Mouse (Mus musculus) bone marrow macrophage, adult 2 months (primary cell): ENCODE measurements around the gene Vipr1. TPM values are rescaled to one million over a fixed set of nuclear protein-coding genes. Genes with fewer than 3 reads are reported as not detected.

Experiments used
- H3K27ac ChIP-seq: 2 replicates; pipeline ENCODE4 v1.5.1; 2012; ENCODE audit warnings: low read depth, low read length; ENCODE audit not compliant: insufficient read depth
- H3K4me1 ChIP-seq: 2 replicates; pipeline ENCODE4 v1.6.1; 2012; ENCODE audit warnings: low read length; ENCODE audit not compliant: control insufficient read depth, insufficient read depth
- H3K4me3 ChIP-seq: 2 replicates; pipeline ENCODE4 v1.5.1; 2012; ENCODE audit warnings: mild to moderate bottlenecking, low read length, moderate library complexity; ENCODE audit not compliant: insufficient read depth
- CTCF ChIP-seq: IDR thresholded peaks from 2 replicates; pipeline ENCODE4 v1.5.1; 2012; ENCODE audit warnings: low read depth, mild to moderate bottlenecking, low read length, moderate library complexity
- POLR2A ChIP-seq: IDR thresholded peaks from 2 replicates; pipeline ENCODE4 v1.6.1; 2012; ENCODE audit warnings: mild to moderate bottlenecking, low read depth, low read length, borderline replicate concordance
- polyA plus RNA-seq: library from polyadenylated mRNA; stranded (reverse); fragments of >200 nt; gene quantifications from 2 replicates; pipeline ENCODE4 v1.2.4, GENCODE M21; 2012; ENCODE audit not compliant: missing spikeins, insufficient read depth, insufficient read length

The Vipr1 gene
- polyA plus RNA-seq, 1 experiment: 4.1 TPM

DNA sequence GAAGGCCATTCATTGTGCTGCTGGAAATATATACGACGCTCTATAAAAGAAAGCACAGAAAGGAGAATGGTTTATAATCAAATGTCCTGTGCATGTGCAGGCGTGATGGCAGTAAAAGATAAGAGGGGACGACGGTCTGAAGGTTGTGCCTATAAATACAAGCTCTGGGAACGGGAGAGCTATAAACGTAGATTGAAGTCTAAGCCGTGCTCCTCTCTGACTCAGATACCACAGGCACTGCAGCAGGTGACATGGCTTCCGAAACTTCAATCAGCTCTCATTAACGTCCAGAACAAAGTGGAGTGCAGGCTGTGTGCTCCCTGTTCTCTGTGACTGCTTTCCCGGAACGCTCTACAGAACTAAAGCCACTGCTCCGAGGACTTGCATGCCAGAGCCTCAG is 14.6 kb downstream of the Vipr1 start:
- TF ChIP-seq POLR2A (no peak), CTCF (no peak)
- no peaks in the 10 kb centered on the region for H3K4me1 ChIP-seq
- H3K27ac ChIP-seq: no peak overlapping the region
- H3K4me3 ChIP-seq: no peak overlapping the region

DNA sequence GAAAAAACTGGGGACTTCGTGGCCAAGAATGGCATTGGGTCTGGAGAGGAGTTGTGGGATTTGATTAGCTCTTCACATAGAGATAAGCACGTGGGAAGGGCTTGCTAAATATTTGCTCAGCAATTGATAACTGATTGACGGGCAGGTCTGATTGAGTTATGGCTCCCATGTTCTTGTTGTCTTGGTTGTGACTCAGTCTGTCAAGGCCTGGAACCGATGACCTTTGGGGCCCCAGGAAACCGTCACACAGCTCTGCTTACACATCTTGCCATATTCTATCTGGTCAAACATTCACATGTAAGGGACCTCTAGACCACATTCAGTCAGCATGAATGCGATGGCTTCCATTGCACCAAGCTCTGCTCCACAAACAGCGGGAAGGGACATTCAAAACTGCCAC is 15.7 kb downstream of the Vipr1 start:
- Histone ChIP-seq H3K4me3 (no peak overlapping the region), H3K4me1 (no peaks in the 10 kb centered on the region), H3K27ac (no peak overlapping the region)
- no peak for TF ChIP-seq POLR2A
- TF ChIP-seq CTCF: no peak

- H3K4me1 ChIP-seq: no peaks in the 10 kb centered on the region
- TF ChIP-seq POLR2A: no peak
- no peak for TF ChIP-seq CTCF
- no peak overlapping the region for H3K4me3 ChIP-seq
- H3K27ac ChIP-seq: no peak overlapping the region
Observed at GRCm38 (mm10) chr9:121659791-121660190, 17.3 kb downstream of the Vipr1 start.

- no peak for TF ChIP-seq POLR2A
- TF ChIP-seq CTCF: no peak
- Histone ChIP-seq H3K27ac (no peak overlapping the region), H3K4me1 (peaks cover 4% of the 10 kb centered on the region), H3K4me3 (no peak overlapping the region)
Observed at GRCm38 (mm10) chr9:121663467-121663866, 21.0 kb downstream of the Vipr1 start.

DNA sequence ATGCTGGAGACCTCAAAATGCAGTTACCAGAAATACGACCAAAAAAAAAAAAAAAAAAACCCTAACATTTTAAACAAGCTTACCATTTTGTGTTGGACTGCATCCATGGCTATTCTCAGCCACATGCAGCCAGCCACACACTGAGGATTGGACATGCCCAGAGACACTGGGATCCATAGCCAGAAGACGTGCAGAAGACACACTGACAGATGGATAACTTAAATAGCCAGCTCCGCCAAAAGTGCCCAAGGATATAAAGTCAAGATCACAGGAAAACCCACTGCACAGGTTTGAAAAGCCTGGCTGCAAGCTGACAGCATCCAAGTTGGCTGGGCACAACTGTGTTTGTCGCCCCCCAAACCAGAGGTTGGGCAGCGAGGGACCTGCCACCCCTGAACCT is 21.6 kb downstream of the Vipr1 start:
- no peak for TF ChIP-seq POLR2A
- TF ChIP-seq CTCF: no peak
- Histone ChIP-seq H3K4me1 (peaks cover 9% of the 10 kb centered on the region), H3K27ac (no peak overlapping the region)

GRCm38 (mm10) chr9:121666957-121667630 is 24.6 kb downstream of the Vipr1 start:
- Histone ChIP-seq H3K27ac (no peak overlapping the region), H3K4me1 (peaks cover 13% of the 10 kb centered on the region), H3K4me3 (no peak overlapping the region)
- TF ChIP-seq POLR2A: no peak
- TF ChIP-seq CTCF: no peak

More for the DNA sequence above, 21.6 kb downstream of the Vipr1 start:
- H3K4me3 ChIP-seq: no peak overlapping the region

DNA sequence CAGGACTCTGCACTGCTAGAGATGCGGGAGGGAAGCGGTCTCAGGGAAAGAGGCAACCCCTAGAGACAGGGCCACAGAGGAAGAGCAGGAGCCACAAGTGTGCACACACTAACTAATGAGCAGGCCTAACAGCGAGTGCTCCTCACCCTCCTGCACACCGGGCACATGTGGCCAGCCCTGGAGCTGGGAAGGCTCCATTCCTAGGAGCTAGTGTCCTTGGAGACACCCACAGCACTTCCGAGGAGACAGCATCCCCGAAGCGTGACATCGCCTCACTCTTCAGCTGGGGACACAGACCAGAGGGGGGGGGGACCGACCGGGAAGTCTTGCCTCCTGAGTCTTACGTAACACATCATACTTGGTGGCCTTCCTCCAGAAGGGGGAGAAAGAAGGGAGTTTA is 25.3 kb downstream of the Vipr1 start:
- no peak overlapping the region for H3K4me3 ChIP-seq
- peaks cover 18% of the 10 kb centered on the region for H3K4me1 ChIP-seq
- no peak overlapping the region for H3K27ac ChIP-seq
- TF ChIP-seq CTCF (no peak), POLR2A (no peak)

DNA sequence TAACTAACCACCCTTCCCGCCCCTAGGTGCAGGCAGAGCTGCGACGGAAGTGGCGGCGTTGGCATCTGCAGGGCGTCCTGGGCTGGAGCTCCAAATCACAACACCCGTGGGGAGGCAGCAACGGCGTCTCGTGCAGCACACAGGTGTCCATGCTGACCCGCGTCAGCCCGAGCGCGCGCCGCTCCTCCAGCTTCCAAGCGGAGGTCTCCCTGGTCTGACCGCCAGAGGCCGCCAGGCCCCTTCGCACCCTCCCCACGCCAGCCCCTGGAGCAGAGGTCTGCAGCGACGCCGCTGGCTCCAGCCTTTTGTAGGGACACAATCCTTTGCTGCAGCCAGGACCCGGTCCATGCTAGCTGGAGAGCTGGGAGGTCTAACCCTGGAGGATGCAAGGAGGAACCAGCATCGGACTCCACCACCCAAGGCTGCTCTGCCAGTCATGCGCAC is 26.9 kb downstream of the Vipr1 start:
- peak; percentile 31; the same call in 1 of the 2 replicates for TF ChIP-seq CTCF
- no peak for TF ChIP-seq POLR2A
- Histone ChIP-seq H3K4me1 (peaks cover 20% of the 10 kb centered on the region), H3K4me3 (peak overlapping the region; percentile 40), H3K27ac (no peak overlapping the region)

- Histone ChIP-seq H3K27ac (no peak overlapping the region), H3K4me3 (no peak overlapping the region), H3K4me1 (peaks cover 34% of the 10 kb centered on the region)
- TF ChIP-seq CTCF: peak; percentile 36
- TF ChIP-seq POLR2A: no peak
Observed at GRCm38 (mm10) chr9:121671300-121671699, 28.8 kb downstream of the Vipr1 start.

GRCm38 (mm10) chr9:121672311-121672710 is 29.8 kb downstream of the Vipr1 start:
- Histone ChIP-seq H3K4me1 (peaks cover 43% of the 10 kb centered on the region), H3K4me3 (no peak overlapping the region), H3K27ac (no peak overlapping the region)
- TF ChIP-seq CTCF (no peak), POLR2A (no peak)
